Mouse (Mus musculus) limb, embryonic 14.5 days (tissue): Measurements from ENCODE around the gene Mthfsd. TPM values are rescaled to one million over a fixed set of nuclear protein-coding genes. Genes with fewer than 3 reads are reported as not detected.
A peak's percentile ranks its signal among the peaks of the same experiment; 100 is the strongest.

ENCODE experiments used
- ATAC-seq: fragments of 200-750 bp; cut with Nextera tagmentation; 2 replicates; pipeline ENCODE4 v1.8.0; 2017; ENCODE audit warnings: low read depth, moderate number of reproducible peaks, moderate TSS enrichment; ENCODE audit not compliant: low FRiP score
- DNase-seq: peaks from one replicate; pipeline ENCODE4 v3.0.0-alpha.2; 2015; ENCODE audit warnings: low spot score
- H3K27ac ChIP-seq: fragments of 300-500 bp; sonication (generic); replicated peaks from 2 replicates; pipeline ENCODE4 v1.5.1; 2014; ENCODE audit warnings: low read depth, mild to moderate bottlenecking, low read length, moderate library complexity, mixed read lengths
- H3K27me3 ChIP-seq: fragments of 300-500 bp; sonication (generic); 2 replicates; pipeline ENCODE4 v1.6.1; 2014; ENCODE audit warnings: low read length, mixed read lengths; ENCODE audit not compliant: control insufficient read depth, insufficient read depth
- H3K36me3 ChIP-seq: fragments of 300-500 bp; sonication (generic); 2 replicates; pipeline ENCODE4 v1.6.1; 2014; ENCODE audit warnings: mild to moderate bottlenecking, low read length, moderate library complexity, mixed read lengths; ENCODE audit not compliant: control insufficient read depth, insufficient read depth
- H3K4me1 ChIP-seq: fragments of 300-500 bp; sonication (generic); 2 replicates; pipeline ENCODE4 v1.6.1; 2014; ENCODE audit warnings: antibody characterized with exemption, low read length, mixed read lengths; ENCODE audit not compliant: control insufficient read depth, insufficient read depth
- H3K4me2 ChIP-seq: fragments of 300-500 bp; sonication (generic); replicated peaks from 2 replicates; pipeline ENCODE4 v1.6.1; 2014; ENCODE audit warnings: low read depth, mild to moderate bottlenecking, low read length, moderate library complexity; ENCODE audit not compliant: severe bottlenecking
- H3K4me3 ChIP-seq: fragments of 300-500 bp; sonication (generic); replicated peaks from 2 replicates; pipeline ENCODE4 v1.5.1; 2014; ENCODE audit warnings: low read length
- H3K9ac ChIP-seq: fragments of 300-500 bp; sonication (generic); 2 replicates; pipeline ENCODE4 v1.6.1; 2014; ENCODE audit warnings: mild to moderate bottlenecking, low read depth, low read length, moderate library complexity; ENCODE audit not compliant: severe bottlenecking
- H3K9me3 ChIP-seq: fragments of 300-500 bp; sonication (generic); 2 replicates; pipeline ENCODE4 v1.6.1; 2016; ENCODE audit warnings: low read length; ENCODE audit not compliant: control insufficient read depth
- POLR2A ChIP-seq: fragments of 200-500 bp; IDR thresholded peaks from 2 replicates; pipeline ENCODE4 v1.8.0; 2012; ENCODE audit warnings: inconsistent platforms, mild to moderate bottlenecking, moderate library complexity, borderline replicate concordance; ENCODE audit not compliant: insufficient read depth, insufficient read length; ENCODE audit errors: extremely low read depth
- WGBS: fragments of 180-500 bp; shearing (Covaris S2); extraction: QIAGEN DNeasy Blood & Tissue Kit; methylation state at CpG from one replicate; pipeline ENCODE4 v1.1.7; 2014; 5-methylcytosine and 5-hydroxymethylcytosine counted together
- polyA plus RNA-seq, 2 experiments: library from polyadenylated mRNA; depleted of rRNA in 1 of 2; stranded (reverse) in 1 of 2; unstranded in 1 of 2; fragments of >200 nt; fragmentation: Nextera tagmentation in 1 of 2; extraction: Ambion mirVana in 1 of 2; gene quantifications; 2 replicates each; pipeline versions ENCODE4 v1.2.1 to v1.2.3; 2012 to 2014

Gene Mthfsd
- polyA plus RNA-seq, 2 experiments, result 59.9 to 122 TPM

GRCm38 (mm10) chr8:121121704-121122103, 13.5 kb upstream of the Mthfsd start:
- no peak for TF ChIP-seq POLR2A
- Histone ChIP-seq H3K4me2 (peak overlapping the region; percentile 84; the same call in 1 of the 2 replicates), H3K27me3 (peaks cover 89% of the 10 kb centered on the region), H3K9me3 (no peaks in the 10 kb centered on the region), H3K9ac (no peak overlapping the region), H3K4me3 (peak overlapping the region; percentile 62), H3K4me1 (peaks cover 6% of the 10 kb centered on the region; the same call in 1 of the 2 replicates), H3K36me3 (peaks cover 9% of the 10 kb centered on the region; the same call in 1 of the 2 replicates), H3K27ac (no peak overlapping the region)
- DNase-seq, result no peak
- no peak for ATAC-seq
- 17% methylated on average over 8 of the region's 8 CpGs for WGBS

DNA sequence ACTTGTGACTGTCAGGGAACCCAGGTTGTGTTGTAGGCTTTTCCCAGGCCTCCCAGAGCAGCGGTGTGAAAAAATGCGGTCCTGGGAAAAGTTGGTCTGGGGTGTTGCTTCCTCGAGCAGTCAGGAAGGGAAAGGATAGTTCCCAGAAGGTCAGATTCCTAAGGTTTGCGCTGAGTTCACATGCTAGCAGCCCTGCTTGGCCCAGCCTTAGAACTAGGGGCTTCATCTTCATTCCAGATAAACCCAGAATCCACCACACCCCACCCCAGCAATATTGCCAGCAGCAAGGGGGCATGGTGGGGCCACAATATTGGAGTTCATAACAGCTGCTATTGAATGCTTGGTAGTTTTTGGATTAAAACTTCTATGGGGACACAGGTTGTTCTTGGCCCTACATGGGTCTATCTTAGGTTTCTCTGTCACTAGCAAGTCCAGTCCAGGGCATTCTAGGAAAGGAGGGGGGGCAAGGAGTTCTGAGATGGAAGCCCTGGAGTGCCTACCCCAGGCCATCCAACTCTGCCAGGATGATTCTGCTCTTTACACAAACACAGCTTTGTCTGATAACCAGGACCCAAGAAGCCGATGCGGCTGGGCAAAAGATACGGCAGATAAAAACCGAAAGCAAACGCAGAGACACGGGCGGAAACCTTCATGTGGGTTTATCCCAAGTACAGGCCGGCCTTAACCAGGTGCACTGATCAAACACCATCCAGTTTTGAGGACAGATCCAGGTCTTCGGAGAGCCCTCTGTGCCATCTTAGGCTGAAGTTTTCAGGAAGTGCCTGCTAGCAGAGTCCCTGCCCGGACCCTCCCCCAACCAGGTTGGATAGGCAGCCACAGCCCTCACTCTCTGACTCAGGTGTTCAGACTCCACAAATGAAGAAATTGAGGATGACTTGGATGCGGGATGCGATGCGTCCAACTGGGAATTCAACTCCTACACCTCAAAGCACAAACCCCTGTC, 12.5 kb upstream of the Mthfsd start:
- Histone ChIP-seq H3K36me3 (peaks cover 9% of the 10 kb centered on the region; the same call in 1 of the 2 replicates), H3K4me2 (peak overlapping the region; percentile 84), H3K27me3 (peaks cover 86% of the 10 kb centered on the region), H3K27ac (no peak overlapping the region), H3K9ac (0 out of 2 replicates have a peak overlapping the region, but pooled peaks have one; percentile 46), H3K4me1 (peaks cover 6% of the 10 kb centered on the region; the same call in 1 of the 2 replicates), H3K4me3 (peak overlapping the region; percentile 62), H3K9me3 (no peaks in the 10 kb centered on the region)
- 21% methylated on average over 17 of the region's 17 CpGs for WGBS
- ATAC-seq, result no peak
- no peak for DNase-seq
- no peak for TF ChIP-seq POLR2A

GRCm38 (mm10) chr8:121119635-121120455, 11.7 kb upstream of the Mthfsd start:
- Histone ChIP-seq H3K4me3 (peak overlapping the region; percentile 62), H3K4me1 (peaks cover 2% of the 10 kb centered on the region; the same call in 1 of the 2 replicates), H3K4me2 (peak overlapping the region; percentile 84), H3K9me3 (no peaks in the 10 kb centered on the region), H3K27me3 (peaks cover 87% of the 10 kb centered on the region), H3K27ac (no peak overlapping the region), H3K9ac (peak overlapping the region; percentile 46), H3K36me3 (peaks cover 9% of the 10 kb centered on the region; the same call in 1 of the 2 replicates)
- 14% methylated on average over 12 of the region's 12 CpGs for WGBS
- TF ChIP-seq POLR2A, result no peak
- DNase-seq, result no peak
- no peak for ATAC-seq

DNA sequence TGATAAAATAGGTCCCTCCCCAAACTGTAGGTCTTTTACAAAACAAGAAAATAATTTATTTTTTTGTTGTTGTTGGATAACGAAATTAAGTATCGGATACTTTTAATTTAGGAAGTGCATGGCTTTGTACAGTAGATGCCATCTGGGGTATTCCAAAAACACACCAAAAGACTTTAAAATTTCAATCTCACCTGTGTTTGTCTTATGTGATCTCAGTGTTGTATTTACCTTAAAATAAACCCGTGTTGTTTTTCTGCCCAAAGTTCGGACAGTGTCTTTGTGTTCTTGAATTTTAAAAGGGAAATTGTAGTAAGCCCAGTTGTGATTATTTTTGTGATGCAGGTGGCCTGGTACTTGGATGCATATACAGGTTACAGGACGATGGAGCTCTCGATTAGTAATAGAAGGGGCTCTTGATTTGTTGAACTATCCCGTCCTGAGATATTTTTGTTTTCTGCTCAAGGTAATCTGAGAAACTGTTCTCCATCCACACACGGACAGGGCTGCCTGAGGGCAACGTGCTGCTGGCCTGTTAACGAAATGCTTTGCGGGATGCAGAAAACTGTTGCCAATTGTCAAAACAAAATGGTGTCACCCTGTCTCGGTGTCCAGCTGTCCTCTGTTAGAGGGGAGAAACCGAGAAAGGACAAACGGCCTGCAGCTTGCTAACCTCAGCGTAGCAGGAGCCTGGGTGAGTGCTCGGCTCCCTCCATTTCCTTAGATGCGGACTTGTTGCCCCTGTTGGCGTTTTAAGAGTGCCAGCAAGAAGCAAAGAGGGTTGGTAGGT, 10.6 kb upstream of the Mthfsd start:
- H3K27me3 ChIP-seq, result peaks cover 83% of the 10 kb centered on the region

More for the DNA sequence above, 10.6 kb upstream of the Mthfsd start:
- WGBS, result 4% methylated on average over 18 of the region's 18 CpGs
- Histone ChIP-seq H3K4me3 (peak overlapping the region; percentile 62), H3K27ac (no peak overlapping the region), H3K4me1 (no peaks in the 10 kb centered on the region), H3K4me2 (peak overlapping the region; percentile 84), H3K9ac (peak overlapping the region; percentile 71), H3K36me3 (peaks cover 9% of the 10 kb centered on the region; the same call in 1 of the 2 replicates), H3K9me3 (no peaks in the 10 kb centered on the region)
- DNase-seq (no peak), ATAC-seq (no peak)
- TF ChIP-seq POLR2A, result no peak
